Mouse (Mus musculus): ENCODE data around the gene Best3. TPM values are rescaled to one million over a fixed set of nuclear protein-coding genes. Genes with fewer than 3 reads are reported as not detected.

Best3 gene
- total RNA-seq (2023): not detected

GRCm38 (mm10) chr10:116986264-116987082 lies at the start of gene Best3:
TSS of gene Best3 (plus strand) at chr10:116986314.

DNA sequence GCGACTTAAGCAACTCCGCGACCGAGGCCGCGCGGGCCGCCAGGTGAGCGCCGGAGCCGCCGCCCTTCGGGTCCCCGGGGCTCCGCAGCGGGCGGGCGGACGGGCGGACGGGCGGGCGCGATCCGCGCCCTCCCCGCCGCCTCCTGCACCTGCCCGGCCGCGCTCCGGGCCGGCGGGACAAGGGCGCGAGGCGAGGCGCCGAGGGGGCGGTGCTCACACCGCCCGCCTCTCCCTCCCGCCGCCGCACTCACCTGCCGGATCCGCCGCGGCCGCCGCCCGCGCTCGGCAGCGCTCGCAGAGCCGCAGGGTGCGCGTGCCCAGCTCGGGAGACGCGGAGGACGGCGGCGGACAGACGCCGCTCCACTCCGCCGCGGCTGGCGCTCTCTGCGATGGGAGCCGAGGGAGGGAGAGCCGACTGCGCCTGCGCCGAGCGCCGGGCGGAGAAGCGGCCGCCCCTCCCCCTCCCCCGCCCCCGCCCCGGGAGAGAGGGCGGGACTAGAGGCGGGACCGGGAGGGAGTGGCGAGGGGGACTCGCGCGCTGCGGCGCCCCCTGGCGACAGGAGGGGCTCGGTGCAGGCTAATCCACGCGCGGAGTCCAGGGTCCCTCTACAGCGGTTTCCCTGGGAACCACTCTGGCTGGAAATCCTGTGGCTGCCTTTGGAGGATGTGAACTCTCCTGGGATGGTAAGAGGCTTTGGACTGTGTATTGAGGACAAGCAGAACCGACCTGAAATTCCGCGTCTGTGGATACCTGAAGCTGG lies 35.9 kb upstream of the Best3 start, which contains the start of gene Rab3ip:
Gene Rab3ip, minus strand, starts transcription at position 761 of the 761 bp plus-strand sequence.

GRCm38 (mm10) chr10:116972509-116972908 lies 13.6 kb upstream of the Best3 start, which contains the start of gene Gm10271:
TSS of gene Gm10271 (minus strand) at chr10:116972609.

DNA sequence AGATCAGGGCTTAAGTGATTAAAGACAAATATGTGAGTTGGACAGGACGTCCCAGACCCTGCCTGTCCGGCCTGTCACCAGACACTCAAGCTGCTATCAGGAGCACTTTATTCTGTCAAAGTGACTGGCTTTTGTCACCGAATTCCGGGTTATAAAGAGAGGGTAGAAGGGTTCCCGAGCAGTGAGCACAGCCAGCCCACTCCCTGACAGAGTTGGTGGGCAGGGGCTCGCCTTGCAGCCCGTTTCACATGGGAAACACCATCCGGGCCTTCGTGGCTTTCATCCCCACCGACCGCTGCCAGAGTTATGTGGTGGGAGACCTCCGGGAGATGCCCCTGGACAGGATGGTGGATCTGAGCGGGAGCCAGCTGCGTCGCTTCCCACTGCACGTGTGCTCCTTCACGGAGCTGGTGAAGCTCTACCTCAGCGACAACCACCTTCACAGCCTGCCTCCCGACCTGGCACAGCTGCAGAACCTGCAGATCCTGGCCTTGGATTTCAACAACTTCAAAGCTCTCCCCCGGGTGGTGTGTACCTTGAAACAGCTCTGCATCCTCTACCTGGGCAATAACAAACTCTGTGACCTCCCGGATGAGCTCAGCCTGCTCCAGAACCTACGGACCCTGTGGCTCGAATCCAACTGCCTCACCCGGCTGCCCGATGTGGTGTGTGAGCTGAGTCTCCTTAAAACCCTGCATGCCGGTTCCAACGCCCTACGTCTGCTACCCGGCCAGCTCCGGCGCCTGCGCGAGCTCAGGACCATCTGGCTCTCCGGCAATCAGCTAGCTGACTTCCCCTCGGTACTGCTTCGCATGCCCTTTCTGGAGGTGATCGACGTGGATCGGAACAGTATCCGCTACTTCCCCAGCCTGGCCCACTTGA lies 59.3 kb downstream of the Best3 start, which contains the start of gene Lrrc10:
Gene Lrrc10, plus strand, starts transcription at position 167 of the 882 bp plus-strand sequence.

DNA sequence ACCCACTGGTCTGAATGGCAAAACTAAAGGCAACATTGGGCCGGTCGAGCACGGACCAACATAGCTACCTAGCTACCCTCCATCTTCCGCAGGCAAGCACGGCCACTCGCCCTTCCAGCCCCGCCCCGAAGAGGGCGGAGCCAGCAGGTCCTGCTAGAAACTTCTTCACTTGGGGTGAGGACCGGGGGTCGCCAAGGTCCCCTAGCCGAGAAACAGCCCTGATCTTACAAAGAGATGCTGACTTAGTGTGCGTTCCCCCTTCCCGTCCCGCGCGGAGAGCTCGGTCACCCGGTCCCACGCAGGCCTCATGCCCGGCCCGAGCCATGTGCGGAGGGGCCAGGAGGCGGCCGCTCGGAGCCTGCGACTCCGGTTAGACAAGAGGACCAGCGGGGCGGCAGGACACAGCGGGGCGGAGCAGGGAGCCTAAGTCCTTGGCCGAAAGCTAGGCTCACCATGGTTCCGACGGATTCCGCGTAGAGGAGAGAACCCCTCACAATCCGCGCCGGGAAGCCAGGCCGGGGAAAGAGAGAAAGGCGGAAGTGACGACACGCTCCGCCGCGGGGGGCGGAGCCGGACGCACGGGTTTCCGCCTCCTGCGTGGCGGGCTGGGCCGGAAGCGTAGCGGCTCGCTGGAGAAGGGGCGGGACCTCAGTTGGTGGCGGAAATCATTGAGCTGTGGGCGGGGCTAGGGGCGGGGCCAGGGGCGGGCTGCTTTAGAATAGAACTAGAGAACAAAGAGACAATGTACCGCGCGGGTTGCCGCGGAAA lies 77.3 kb downstream of the Best3 start, which contains the start of gene Cct2:
Gene Cct2, minus strand, starts transcription at position 561 of the 768 bp plus-strand sequence.

Other genes with a start within 250 kb of the Best3 start
- not detected for gene Myrfl, start 89.4 kb upstream of the Best3 start, total RNA-seq (2023)
- 10 to 100 TPM; 13.7 to 16.0 TPM for gene Rab3ip, start 35.5 kb upstream of the Best3 start, total RNA-seq (2023)
- not detected for gene Gm10271, start 13.7 kb upstream of the Best3 start, total RNA-seq (2023)
- gene Lrrc10, start 59.0 kb downstream of the Best3 start, total RNA-seq (2023): not detected
- gene Cct2, start 77.5 kb downstream of the Best3 start, total RNA-seq (2023): 100 to 1,000 TPM; 134 to 141 TPM
- gene Frs2, start 162.2 kb downstream of the Best3 start, total RNA-seq (2023): 10 to 100 TPM; 20.8 to 22.4 TPM
- 10 to 100 TPM; 50.0 to 51.0 TPM for gene Yeats4, start 238.2 kb downstream of the Best3 start, total RNA-seq (2023)

All from monocyte, adult 59 days (primary cell).